Mouse (Mus musculus): Measurements from ENCODE around the gene Cd274. TPM values are rescaled to one million over a fixed set of nuclear protein-coding genes. Genes with fewer than 3 reads are reported as not detected.

Cd274 gene
- polyA plus RNA-seq, 1 experiment from 2014 or later = 0.34 TPM

DNA sequence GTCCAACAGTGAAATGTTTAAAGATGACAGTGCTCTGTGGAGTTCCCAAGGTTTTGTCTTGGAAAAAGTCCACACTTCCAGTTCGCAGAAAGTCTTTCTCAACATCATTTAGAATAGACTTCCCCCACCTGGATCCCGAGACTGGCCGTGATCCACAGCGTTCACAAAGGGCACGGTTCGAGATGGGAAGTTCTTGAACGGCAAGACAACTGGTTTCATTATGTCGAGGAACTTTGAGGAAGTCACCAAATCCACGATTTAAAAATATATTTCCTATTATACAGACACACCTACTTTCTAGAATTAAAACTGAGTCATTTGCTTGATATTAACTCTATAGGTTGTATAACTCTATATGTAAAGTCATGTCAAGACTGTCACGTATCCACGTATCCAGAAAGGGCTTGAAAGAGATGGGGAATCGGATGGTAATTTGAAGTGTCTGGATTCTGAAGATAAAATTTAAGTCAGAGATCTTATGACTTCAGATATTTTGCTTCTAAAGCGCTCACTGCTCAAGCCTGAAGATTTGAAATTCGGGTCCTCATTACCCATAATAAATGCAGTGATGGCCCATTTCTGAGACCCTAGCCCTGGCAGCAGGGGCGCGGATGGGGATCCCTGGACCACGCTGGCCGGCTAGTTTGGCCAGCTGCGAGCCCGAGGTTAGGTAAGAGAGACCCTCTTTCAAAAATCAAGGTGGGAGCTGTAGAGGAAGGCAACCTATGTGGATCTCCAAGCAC lies 858 bp upstream of the Cd274 start:
- Histone ChIP-seq H3K27ac (no peak overlapping the region), H3K9ac (0 out of 2 replicates have a peak overlapping the region, but pooled peaks have one; percentile 63), H3K36me3 (no peaks in the 10 kb centered on the region), H3K4me3 (peak overlapping the region; percentile 57), H3K4me2 (peak overlapping the region; percentile 87), H3K4me1 (peaks cover 13% of the 10 kb centered on the region), H3K9me3 (no peaks in the 10 kb centered on the region), H3K27me3 (peaks cover 3% of the 10 kb centered on the region; the same call in 1 of the 2 replicates)
- no peak for ATAC-seq (ENCODE audit: insufficient number of reproducible peaks, insufficient read depth, low FRiP score, low TSS enrichment, low read depth)
- 56% methylated on average over 20 of the region's 20 CpGs for WGBS

DNA sequence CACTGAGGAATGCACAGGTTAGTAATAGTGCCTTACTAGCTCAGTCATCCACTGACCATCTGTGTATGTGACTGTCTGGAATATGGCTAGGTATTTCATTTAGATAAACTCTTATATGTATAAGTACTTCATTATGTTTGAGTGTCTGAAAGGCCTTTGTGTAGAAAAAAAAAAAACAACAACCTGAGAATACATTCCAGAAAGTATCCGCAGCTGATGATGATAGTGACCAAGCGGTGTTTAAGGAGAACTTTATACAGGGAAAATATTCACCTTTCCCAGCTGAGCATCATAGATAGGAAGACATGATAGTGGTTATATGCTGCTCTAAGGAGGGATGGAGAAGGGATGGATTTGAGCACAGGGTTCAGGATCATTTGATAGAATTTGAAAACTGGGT lies 786 bp downstream of the Cd274 start:
- no peak for ATAC-seq (ENCODE audit: insufficient number of reproducible peaks, insufficient read depth, low FRiP score, low TSS enrichment, low read depth)
- Histone ChIP-seq H3K27me3 (peaks cover 3% of the 10 kb centered on the region; the same call in 1 of the 2 replicates), H3K9ac (no peak overlapping the region), H3K4me2 (no peak overlapping the region), H3K27ac (no peak overlapping the region), H3K9me3 (no peaks in the 10 kb centered on the region), H3K36me3 (no peaks in the 10 kb centered on the region), H3K4me3 (no peak overlapping the region), H3K4me1 (peaks cover 8% of the 10 kb centered on the region)
- 88% methylated on average over 2 of the region's 2 CpGs for WGBS

GRCm38 (mm10) chr19:29368671-29369309 lies 1.5 kb downstream of the Cd274 start:
- Histone ChIP-seq H3K9ac (no peak overlapping the region), H3K27ac (no peak overlapping the region), H3K4me1 (peaks cover 8% of the 10 kb centered on the region), H3K36me3 (no peaks in the 10 kb centered on the region), H3K9me3 (no peaks in the 10 kb centered on the region), H3K27me3 (peaks cover 3% of the 10 kb centered on the region; the same call in 1 of the 2 replicates), H3K4me2 (no peak overlapping the region), H3K4me3 (no peak overlapping the region)
- no peak for ATAC-seq (ENCODE audit: insufficient number of reproducible peaks, insufficient read depth, low FRiP score, low TSS enrichment, low read depth)
- WGBS = 73% methylated on average over 3 of the region's 3 CpGs

DNA sequence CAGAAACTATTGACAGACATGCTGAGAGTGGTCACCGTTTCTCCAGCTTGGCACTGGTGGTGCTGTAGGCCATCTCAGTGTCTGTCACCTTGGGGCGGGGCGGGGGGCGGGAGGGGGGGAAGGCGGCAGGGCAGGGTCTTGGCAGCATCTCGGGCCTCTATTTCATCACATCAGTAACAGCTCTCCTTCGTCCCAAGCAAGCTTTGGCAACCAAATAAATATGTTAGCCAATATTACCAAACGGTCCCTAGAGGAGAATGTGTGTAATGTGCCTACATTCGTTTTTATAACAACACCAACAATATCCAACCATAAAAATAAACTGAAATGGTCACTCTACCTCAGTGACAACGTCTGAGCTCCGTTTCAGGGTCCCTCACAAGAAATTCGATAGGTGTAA lies 2.9 kb downstream of the Cd274 start:
- ATAC-seq (ENCODE audit: insufficient number of reproducible peaks, insufficient read depth, low FRiP score, low TSS enrichment, low read depth) = no peak
- H3K9me3 ChIP-seq = no peaks in the 10 kb centered on the region
- H3K36me3 ChIP-seq = no peaks in the 10 kb centered on the region
- H3K9ac ChIP-seq = no peak overlapping the region
- H3K27me3 ChIP-seq = peaks cover 3% of the 10 kb centered on the region; the same call in 1 of the 2 replicates
- no peak overlapping the region for H3K4me2 ChIP-seq
- no peak overlapping the region for H3K27ac ChIP-seq
- H3K4me3 ChIP-seq = no peak overlapping the region
- WGBS = 68% methylated on average over 12 of the region's 12 CpGs
- H3K4me1 ChIP-seq = peaks cover 8% of the 10 kb centered on the region

DNA sequence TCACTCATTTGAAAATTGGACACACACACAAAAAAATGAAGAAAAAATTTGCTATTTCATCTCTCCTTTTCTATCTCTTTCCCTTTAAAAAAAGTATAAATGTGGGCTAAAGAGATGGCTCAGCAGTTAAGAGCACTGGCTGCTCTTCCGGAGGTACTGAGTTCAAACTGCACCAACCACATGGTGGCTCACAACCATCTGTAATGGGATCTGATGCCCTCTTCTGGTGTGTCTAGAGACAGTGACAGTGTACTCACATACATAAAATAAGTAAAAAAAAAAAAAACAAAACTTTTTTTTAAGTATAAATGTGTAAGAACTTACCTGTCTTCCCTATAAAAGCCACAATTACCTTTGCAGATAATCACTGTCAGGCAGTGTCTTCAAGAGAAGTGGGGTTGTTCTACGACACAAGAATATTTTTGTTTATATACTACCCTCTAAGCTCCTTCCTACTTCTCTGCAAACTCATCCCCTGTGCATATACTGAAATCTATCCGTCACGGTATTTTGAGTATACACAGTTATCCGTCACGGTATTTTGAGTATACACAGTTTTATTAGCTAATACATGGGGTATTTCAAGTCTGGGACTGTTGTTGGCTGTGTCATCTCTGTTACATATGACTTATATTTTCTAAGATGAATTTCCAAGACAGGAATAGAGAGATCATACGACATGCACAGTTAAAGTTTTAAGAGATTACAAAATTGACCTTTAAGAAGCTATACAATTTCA lies 3.5 kb downstream of the Cd274 start:
- WGBS = 84% methylated on average over 7 of the region's 7 CpGs
- no peak overlapping the region for H3K27ac ChIP-seq
- ATAC-seq (ENCODE audit: insufficient number of reproducible peaks, insufficient read depth, low FRiP score, low TSS enrichment, low read depth) = no peak
- no peak overlapping the region for H3K4me3 ChIP-seq
- peaks cover 8% of the 10 kb centered on the region for H3K4me1 ChIP-seq
- H3K4me2 ChIP-seq = no peak overlapping the region
- no peaks in the 10 kb centered on the region for H3K9me3 ChIP-seq
- H3K27me3 ChIP-seq = peaks cover 3% of the 10 kb centered on the region; the same call in 1 of the 2 replicates
- no peaks in the 10 kb centered on the region for H3K36me3 ChIP-seq
- no peak overlapping the region for H3K9ac ChIP-seq

- no peak overlapping the region for H3K4me3 ChIP-seq
- H3K4me2 ChIP-seq = peak overlapping the region; percentile 7; the same call in 1 of the 2 replicates
- H3K27me3 ChIP-seq = peaks cover 3% of the 10 kb centered on the region; the same call in 1 of the 2 replicates
- no peak overlapping the region for H3K9ac ChIP-seq
- no peaks in the 10 kb centered on the region for H3K36me3 ChIP-seq
- WGBS = 84% methylated on average over 18 of the region's 18 CpGs
- no peaks in the 10 kb centered on the region for H3K9me3 ChIP-seq
- H3K4me1 ChIP-seq = peaks cover 7% of the 10 kb centered on the region
- ATAC-seq (ENCODE audit: insufficient number of reproducible peaks, insufficient read depth, low FRiP score, low TSS enrichment, low read depth) = no peak
- H3K27ac ChIP-seq = no peak overlapping the region
Measured at GRCm38 (mm10) chr19:29371284-29372081, 4.2 kb downstream of the Cd274 start.

GRCm38 (mm10) chr19:29372138-29372537 lies 4.9 kb downstream of the Cd274 start:
- no peak for ATAC-seq (ENCODE audit: insufficient number of reproducible peaks, insufficient read depth, low FRiP score, low TSS enrichment, low read depth)
- Histone ChIP-seq H3K27ac (no peak overlapping the region), H3K4me3 (no peak overlapping the region)

DNA sequence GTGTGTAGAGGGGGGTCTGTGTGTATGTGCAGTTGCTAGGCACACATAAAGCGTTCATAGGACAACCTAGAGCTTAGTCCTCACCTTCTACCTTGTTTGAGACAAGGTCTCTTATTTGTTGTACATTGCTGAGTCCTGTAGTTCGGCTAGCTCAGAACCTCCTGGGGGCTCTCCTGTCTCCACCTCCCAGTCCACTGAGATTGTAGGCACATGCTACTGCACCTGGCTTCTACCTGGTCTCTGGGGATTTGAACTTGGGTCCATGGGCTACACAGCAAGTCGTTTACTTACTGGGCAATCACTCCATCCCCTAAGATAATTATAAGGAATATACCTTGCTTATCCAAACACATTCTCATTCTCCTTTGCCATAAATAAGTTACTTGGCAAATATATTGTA lies 5.4 kb downstream of the Cd274 start:
- 82% methylated on average over 3 of the region's 3 CpGs for WGBS
- no peak for ATAC-seq (ENCODE audit: insufficient number of reproducible peaks, insufficient read depth, low FRiP score, low TSS enrichment, low read depth)
- Histone ChIP-seq H3K4me1 (no peaks in the 10 kb centered on the region), H3K9me3 (no peaks in the 10 kb centered on the region), H3K9ac (no peak overlapping the region), H3K36me3 (no peaks in the 10 kb centered on the region), H3K27ac (no peak overlapping the region), H3K4me3 (no peak overlapping the region), H3K27me3 (peaks cover 3% of the 10 kb centered on the region; the same call in 1 of the 2 replicates), H3K4me2 (no peak overlapping the region)

More at GRCm38 (mm10) chr19:29372138-29372537, 4.9 kb downstream of the Cd274 start:
- no peaks in the 10 kb centered on the region for H3K9me3 ChIP-seq
- peaks cover 4% of the 10 kb centered on the region; the same call in 1 of the 2 replicates for H3K4me1 ChIP-seq
- peak overlapping the region; percentile 7; the same call in 1 of the 2 replicates for H3K4me2 ChIP-seq
- no peaks in the 10 kb centered on the region for H3K36me3 ChIP-seq
- no peak overlapping the region for H3K9ac ChIP-seq
- WGBS = 52% methylated on average over 4 of the region's 4 CpGs
- peaks cover 3% of the 10 kb centered on the region; the same call in 1 of the 2 replicates for H3K27me3 ChIP-seq

GRCm38 (mm10) chr19:29373438-29373837 lies 6.2 kb downstream of the Cd274 start:
- Histone ChIP-seq H3K9ac (peak overlapping the region; percentile 52), H3K4me1 (no peaks in the 10 kb centered on the region)
- 35% methylated on average over 11 of the region's 11 CpGs for WGBS

GRCm38 (mm10) chr19:29374947-29375346 lies 7.7 kb downstream of the Cd274 start:
- Histone ChIP-seq H3K27me3 (no peaks in the 10 kb centered on the region), H3K36me3 (no peaks in the 10 kb centered on the region), H3K4me3 (no peak overlapping the region), H3K9ac (no peak overlapping the region), H3K9me3 (no peaks in the 10 kb centered on the region), H3K4me2 (no peak overlapping the region), H3K4me1 (no peaks in the 10 kb centered on the region), H3K27ac (no peak overlapping the region)
- ATAC-seq (ENCODE audit: insufficient number of reproducible peaks, insufficient read depth, low FRiP score, low TSS enrichment, low read depth) = no peak
- 91% methylated on average over 9 of the region's 9 CpGs for WGBS

More at GRCm38 (mm10) chr19:29373438-29373837, 6.2 kb downstream of the Cd274 start:
- Histone ChIP-seq H3K36me3 (no peaks in the 10 kb centered on the region), H3K9me3 (no peaks in the 10 kb centered on the region), H3K27ac (no peak overlapping the region), H3K4me2 (peak overlapping the region; percentile 41), H3K27me3 (no peaks in the 10 kb centered on the region), H3K4me3 (peak overlapping the region; percentile 12; the same call in 1 of the 2 replicates)
- ATAC-seq (ENCODE audit: insufficient number of reproducible peaks, insufficient read depth, low FRiP score, low TSS enrichment, low read depth) = no peak

DNA sequence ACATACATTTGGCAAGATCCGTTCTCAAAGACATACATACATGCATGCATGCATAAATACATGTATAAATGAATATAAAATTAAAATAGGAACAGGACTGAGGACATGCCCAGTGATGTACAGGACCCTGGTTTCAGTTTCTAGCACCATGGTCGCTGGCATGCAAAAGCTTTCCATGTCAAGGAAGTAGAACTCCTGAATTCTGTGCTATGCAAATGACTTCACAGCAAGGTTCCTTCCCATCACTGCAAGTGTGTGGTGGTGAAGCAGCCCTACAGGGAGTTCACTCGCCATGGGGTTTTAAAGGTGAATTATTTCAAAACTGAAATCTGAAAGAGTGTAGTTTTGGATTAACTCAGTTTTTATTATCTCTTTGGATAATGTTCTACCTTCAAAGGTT lies 9.1 kb downstream of the Cd274 start:
- Histone ChIP-seq H3K27me3 (no peaks in the 10 kb centered on the region), H3K4me1 (no peaks in the 10 kb centered on the region), H3K9ac (no peak overlapping the region), H3K9me3 (no peaks in the 10 kb centered on the region), H3K27ac (no peak overlapping the region), H3K36me3 (no peaks in the 10 kb centered on the region), H3K4me2 (no peak overlapping the region), H3K4me3 (no peak overlapping the region)
- 71% methylated on average over 3 of the region's 3 CpGs for WGBS
- no peak for ATAC-seq (ENCODE audit: insufficient number of reproducible peaks, insufficient read depth, low FRiP score, low TSS enrichment, low read depth)

Data from embryonic facial prominence, embryonic 13.5 days (tissue).